Mouse (Mus musculus): ENCODE measurements around the gene Rarres2. TPM values are rescaled to one million over a fixed set of nuclear protein-coding genes. Genes with fewer than 3 reads are reported as not detected.

The Rarres2 gene
- polyA plus RNA-seq, 1 experiment, result not detected

- no peak for TF ChIP-seq GATA1 (IDR thresholded peaks at IDR 0.05; ENCODE audit: low read length)
Observed at GRCm38 (mm10) chr6:48538841-48539737, 33.5 kb downstream of the Rarres2 start.

- no peak for TF ChIP-seq GATA1 (IDR thresholded peaks at IDR 0.05; ENCODE audit: low read length)
Observed at GRCm38 (mm10) chr6:48537105-48537954, 35.3 kb downstream of the Rarres2 start, which contains the start of gene Atp6v0e2. TSS of gene Atp6v0e2 (plus strand) at chr6:48537615.

DNA sequence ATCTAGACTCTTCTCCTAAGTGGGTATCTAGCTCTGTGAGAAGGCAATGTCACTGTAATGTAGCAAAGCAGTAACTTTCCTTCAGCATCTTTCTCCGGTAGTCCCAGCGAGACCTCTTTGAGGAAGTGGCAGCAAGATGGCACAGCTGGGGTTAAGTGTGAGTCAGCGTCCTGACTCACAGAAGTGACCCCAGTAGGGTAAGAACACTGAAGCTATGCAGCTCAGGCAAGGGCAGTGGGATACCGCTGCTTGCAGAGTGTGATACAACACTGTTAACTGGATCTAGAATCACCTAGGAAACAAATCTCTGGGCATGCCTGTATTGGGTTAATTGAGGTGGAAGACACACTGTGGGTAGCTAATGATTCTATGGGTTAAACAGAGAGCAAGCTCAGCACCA is 36.5 kb downstream of the Rarres2 start:
- no peak for TF ChIP-seq GATA1 (IDR thresholded peaks at IDR 0.05; ENCODE audit: low read length)

DNA sequence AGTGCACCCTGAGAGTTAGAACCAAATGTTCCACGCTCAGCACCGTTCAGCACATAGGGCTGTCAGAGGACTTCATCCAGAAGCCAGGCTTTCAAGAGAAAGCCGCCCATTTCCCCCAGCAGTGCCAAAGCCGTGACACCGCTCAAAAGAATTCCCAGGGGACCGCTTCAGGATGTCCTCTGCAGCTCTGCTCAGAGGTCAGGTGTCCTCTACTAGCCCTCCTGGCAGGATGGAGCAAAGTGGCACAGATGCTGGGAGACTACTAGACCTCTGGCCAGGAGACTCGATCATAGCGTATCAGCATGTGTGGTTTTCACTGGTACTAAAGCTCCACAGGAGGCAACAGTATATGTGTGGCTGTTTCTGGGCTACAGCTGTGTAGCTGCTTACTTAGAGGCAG is 37.7 kb downstream of the Rarres2 start:
- TF ChIP-seq GATA1 (IDR thresholded peaks at IDR 0.05; ENCODE audit: low read length), result no peak

- no peak for TF ChIP-seq GATA1 (IDR thresholded peaks at IDR 0.05; ENCODE audit: low read length)
Observed at GRCm38 (mm10) chr6:48533475-48533874, 39.1 kb downstream of the Rarres2 start.

- TF ChIP-seq GATA1 (IDR thresholded peaks at IDR 0.05; ENCODE audit: low read length), result no peak
Observed at GRCm38 (mm10) chr6:48530862-48531261, 41.7 kb downstream of the Rarres2 start.

GRCm38 (mm10) chr6:48529871-48530440 is 42.6 kb downstream of the Rarres2 start:
- no peak for TF ChIP-seq GATA1 (IDR thresholded peaks at IDR 0.05; ENCODE audit: low read length)

- no peak for TF ChIP-seq GATA1 (IDR thresholded peaks at IDR 0.05; ENCODE audit: low read length)
Observed at GRCm38 (mm10) chr6:48529261-48529660, 43.3 kb downstream of the Rarres2 start.

DNA sequence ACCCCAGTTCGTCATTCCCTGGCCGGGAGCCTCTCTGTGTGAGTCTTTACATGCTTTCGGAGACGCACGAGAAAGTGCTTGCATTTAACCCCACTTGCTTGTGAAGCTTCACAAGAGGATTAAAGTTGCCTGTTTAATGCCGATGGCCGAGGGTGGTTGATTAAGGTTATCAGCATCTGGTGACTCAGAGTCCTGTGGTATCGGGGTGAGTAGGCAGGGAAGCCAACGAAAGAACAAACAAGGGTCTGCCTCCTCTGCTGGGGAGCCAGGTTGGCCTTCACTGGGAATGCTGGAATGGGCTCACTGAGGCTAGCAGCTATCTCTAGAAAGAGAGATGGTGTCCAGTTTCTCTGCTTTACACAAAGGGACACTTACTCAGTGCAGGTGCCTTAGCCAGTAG is 44.7 kb downstream of the Rarres2 start:
- TF ChIP-seq GATA1 (IDR thresholded peaks at IDR 0.05; ENCODE audit: low read length), result no peak

Other genes starting within 250 kb of the Rarres2 start
- not detected in 2 replicates for gene Krba1, start 177.2 kb downstream of the Rarres2 start, polyA plus RNA-seq (2012)
- not detected in 2 replicates for gene Zfp467, start 127.0 kb downstream of the Rarres2 start, polyA plus RNA-seq (2012)
- not detected in 2 replicates for gene Sspo, start 124.6 kb downstream of the Rarres2 start, polyA plus RNA-seq (2012)
- not detected in 2 replicates for gene Atp6v0e2, start 35.2 kb downstream of the Rarres2 start, polyA plus RNA-seq (2012)
- not detected in 2 replicates for gene Lrrc61, start 18.0 kb downstream of the Rarres2 start, polyA plus RNA-seq (2012)
- not detected in 2 replicates for gene Gm45021, start 16.8 kb upstream of the Rarres2 start, polyA plus RNA-seq (2012)
- not detected in 2 replicates for gene Repin1, start 21.1 kb upstream of the Rarres2 start, polyA plus RNA-seq (2012)
- gene Gm44965, start 21.2 kb upstream of the Rarres2 start, polyA plus RNA-seq (2012), result not detected in 2 replicates
- not detected in 2 replicates for gene Zfp775, start 29.3 kb upstream of the Rarres2 start, polyA plus RNA-seq (2012)
- gene AI854703, start 54.0 kb upstream of the Rarres2 start, polyA plus RNA-seq (2012), result 0.02 TPM in 1 of 2 replicates, not detected in the other
- gene Gimap8, start 74.4 kb upstream of the Rarres2 start, polyA plus RNA-seq (2012), result not detected in 2 replicates
- gene Gimap9, start 103.3 kb upstream of the Rarres2 start, polyA plus RNA-seq (2012), result 0.32 and 0.73 TPM in 2 replicates
- gene Gimap4, start 111.8 kb upstream of the Rarres2 start, polyA plus RNA-seq (2012), result not detected in 2 replicates
- 0.06 and 0.09 TPM in 2 replicates for gene Gimap6, start 135.4 kb upstream of the Rarres2 start, polyA plus RNA-seq (2012)
- gene Gm28053, start 145.8 kb upstream of the Rarres2 start, polyA plus RNA-seq (2012), result not detected in 2 replicates
- not detected in 2 replicates for gene Gimap7, start 145.8 kb upstream of the Rarres2 start, polyA plus RNA-seq (2012)
- gene Gimap1, start 166.3 kb upstream of the Rarres2 start, polyA plus RNA-seq (2012), result not detected in 2 replicates
- not detected in 2 replicates for gene Gimap5, start 173.4 kb upstream of the Rarres2 start, polyA plus RNA-seq (2012)
- not detected in 2 replicates for gene Gimap3, start 198.1 kb upstream of the Rarres2 start, polyA plus RNA-seq (2012)

Data from G1E-ER4 (cell line).